Mouse (Mus musculus) intestine, embryonic 15.5 days (tissue): ENCODE data around the gene Gngt1. TPM values are rescaled to one million over a fixed set of nuclear protein-coding genes. Genes with fewer than 3 reads are reported as not detected.

Experiments used
- ATAC-seq: fragments of 200-750 bp; cut with Nextera tagmentation; 2 replicates; pipeline ENCODE4 v1.8.0; 2017; ENCODE audit warnings: moderate TSS enrichment, moderate library complexity
- H3K27ac ChIP-seq: fragments of 300-500 bp; sonication (generic); 2 replicates; pipeline ENCODE4 v1.5.1; 2015; ENCODE audit warnings: mild to moderate bottlenecking, inconsistent platforms
- H3K27me3 ChIP-seq: fragments of 300-500 bp; sonication (generic); replicated peaks from 2 replicates; pipeline ENCODE4 v1.6.1; 2015; ENCODE audit warnings: inconsistent platforms
- H3K36me3 ChIP-seq: fragments of 300-500 bp; sonication (generic); 2 replicates; pipeline ENCODE4 v1.6.1; 2015; ENCODE audit warnings: inconsistent platforms
- H3K4me1 ChIP-seq: fragments of 300-500 bp; sonication (generic); replicated peaks from 2 replicates; pipeline ENCODE4 v1.6.1; 2015; ENCODE audit warnings: inconsistent platforms
- H3K4me2 ChIP-seq: fragments of 300-500 bp; sonication (generic); replicated peaks from 2 replicates; pipeline ENCODE4 v1.6.1; 2015; ENCODE audit warnings: mild to moderate bottlenecking, inconsistent platforms
- H3K4me3 ChIP-seq: fragments of 300-500 bp; sonication (generic); replicated peaks from 2 replicates; pipeline ENCODE4 v1.5.1; 2015; ENCODE audit warnings: inconsistent platforms
- H3K9ac ChIP-seq: fragments of 300-500 bp; sonication (generic); 2 replicates; pipeline ENCODE4 v1.6.1; 2015; ENCODE audit warnings: inconsistent platforms
- H3K9me3 ChIP-seq: fragments of 300-500 bp; sonication (generic); 2 replicates; pipeline ENCODE4 v1.6.1; 2016; ENCODE audit warnings: inconsistent platforms
- WGBS: fragments of 180-500 bp; shearing (Covaris S2); methylation state at CpG from one replicate; pipeline ENCODE4 v1.1.7; 2015; 5-methylcytosine and 5-hydroxymethylcytosine counted together
- polyA plus RNA-seq: library from polyadenylated mRNA; unstranded; fragments of >200 nt; fragmentation: Nextera tagmentation; extraction: Ambion mirVana; gene quantifications from 2 replicates; pipeline ENCODE4 v1.2.1, GENCODE M21; 2015

The Gngt1 gene
- polyA plus RNA-seq, 1 experiment from 2014 or later, result not detected

DNA sequence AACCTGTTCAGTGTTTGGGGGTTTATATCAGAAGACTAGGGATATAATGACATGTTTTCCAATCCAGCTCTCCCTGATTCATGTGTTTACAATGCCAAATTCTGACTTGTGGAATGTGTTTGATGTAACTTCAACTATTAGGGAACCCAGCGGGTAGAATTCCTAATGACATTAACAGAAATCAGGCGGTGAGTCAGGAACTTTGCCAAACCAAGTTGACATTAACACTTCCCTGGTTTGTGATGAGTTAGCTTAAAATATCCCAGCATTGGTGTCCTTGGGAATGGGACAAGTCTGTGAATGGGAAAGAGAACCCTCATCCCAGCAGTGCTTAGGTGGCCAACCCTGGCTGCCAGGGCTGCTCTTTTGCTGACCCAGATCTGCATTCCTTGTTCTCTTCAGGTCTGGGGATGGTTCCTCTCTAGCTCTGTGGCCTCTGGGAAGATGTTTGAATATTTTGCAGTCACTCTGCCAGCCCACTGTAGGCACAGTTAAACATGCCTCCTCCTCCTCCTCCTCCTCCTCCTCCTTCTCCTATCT, 15.0 kb downstream of the Gngt1 start:
- ATAC-seq, result no peak
- H3K27ac ChIP-seq, result no peak overlapping the region
- H3K27me3 ChIP-seq, result no peaks in the 10 kb centered on the region
- peaks cover 3% of the 10 kb centered on the region; the same call in 1 of the 2 replicates for H3K4me1 ChIP-seq
- no peak overlapping the region for H3K4me3 ChIP-seq
- H3K9me3 ChIP-seq, result no peaks in the 10 kb centered on the region
- no peaks in the 10 kb centered on the region for H3K36me3 ChIP-seq
- H3K9ac ChIP-seq, result no peak overlapping the region
- 50% methylated on average over 2 of the region's 2 CpGs for WGBS
- H3K4me2 ChIP-seq, result no peak overlapping the region

DNA sequence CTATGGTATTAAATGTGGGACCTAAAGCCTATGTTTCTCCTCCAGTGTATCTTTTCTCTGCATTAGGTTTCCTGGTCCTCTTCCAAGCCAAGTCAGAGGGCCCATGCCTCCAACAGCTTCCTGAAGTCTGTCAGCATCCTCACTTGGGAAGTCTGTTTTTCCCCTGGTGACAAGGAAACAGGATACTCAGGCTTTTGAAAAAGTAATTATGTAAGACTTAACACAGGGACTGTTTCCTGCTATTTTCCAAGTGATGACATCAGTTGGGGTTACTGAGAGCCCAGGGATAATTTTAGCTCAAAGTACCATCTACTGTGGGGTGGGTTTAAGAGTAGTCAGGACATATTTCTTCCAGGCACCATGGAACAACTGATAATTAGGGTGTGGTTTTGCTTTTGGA, 16.0 kb downstream of the Gngt1 start:
- no peak overlapping the region for H3K4me3 ChIP-seq
- no peak overlapping the region for H3K4me2 ChIP-seq
- H3K36me3 ChIP-seq, result no peaks in the 10 kb centered on the region
- no peak overlapping the region for H3K27ac ChIP-seq
- ATAC-seq, result no peak
- H3K9me3 ChIP-seq, result no peaks in the 10 kb centered on the region
- H3K27me3 ChIP-seq, result no peaks in the 10 kb centered on the region
- no peak overlapping the region for H3K9ac ChIP-seq
- peaks cover 3% of the 10 kb centered on the region; the same call in 1 of the 2 replicates for H3K4me1 ChIP-seq

DNA sequence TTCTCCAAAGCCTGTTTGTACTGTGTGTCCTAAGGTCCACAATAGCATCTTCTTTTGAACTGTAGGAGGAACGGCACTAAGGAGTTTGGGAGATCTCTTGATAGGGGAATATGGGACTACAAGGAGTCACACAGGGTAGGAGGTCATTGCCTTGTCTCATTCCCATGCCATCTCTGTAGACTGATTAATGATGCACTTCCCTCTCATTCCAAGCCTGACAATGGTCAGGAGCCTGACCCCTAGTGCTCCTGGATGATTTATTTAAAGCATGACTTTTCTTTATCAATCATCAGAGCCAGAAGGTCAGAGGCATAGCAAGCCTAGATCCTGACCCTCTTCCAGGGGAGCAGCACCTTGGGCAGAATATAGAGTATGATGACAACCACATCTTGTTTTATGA, 29.1 kb downstream of the Gngt1 start:
- H3K4me3 ChIP-seq, result no peak overlapping the region
- no peaks in the 10 kb centered on the region for H3K36me3 ChIP-seq
- H3K4me1 ChIP-seq, result no peaks in the 10 kb centered on the region
- H3K27ac ChIP-seq, result no peak overlapping the region
- ATAC-seq, result no peak
- WGBS, result 22% methylated on average over 1 of the region's 1 CpGs
- no peak overlapping the region for H3K4me2 ChIP-seq
- no peak overlapping the region for H3K9ac ChIP-seq
- H3K27me3 ChIP-seq, result no peaks in the 10 kb centered on the region
- no peaks in the 10 kb centered on the region for H3K9me3 ChIP-seq

DNA sequence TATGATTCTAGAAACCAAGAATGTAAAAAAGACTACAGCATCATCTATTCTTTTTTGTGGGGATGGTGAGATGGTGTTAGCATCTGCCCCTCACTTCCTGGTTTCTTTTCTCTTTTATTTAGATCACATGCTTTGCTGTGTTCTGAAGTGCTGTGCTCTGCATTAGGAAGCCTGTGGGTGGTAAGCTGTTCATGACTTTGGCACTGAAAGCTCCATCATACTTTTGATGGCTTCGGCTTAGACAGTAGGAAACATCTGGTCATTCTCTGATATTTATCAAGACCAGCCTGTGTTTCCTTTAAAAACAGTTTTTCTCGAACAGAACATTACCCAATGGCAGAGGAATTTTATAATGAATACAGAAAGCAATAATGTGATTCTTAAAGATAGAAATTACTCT, 32.8 kb downstream of the Gngt1 start:
- WGBS, result 41% methylated on average over 2 of the region's 2 CpGs
- ATAC-seq, result no peak

DNA sequence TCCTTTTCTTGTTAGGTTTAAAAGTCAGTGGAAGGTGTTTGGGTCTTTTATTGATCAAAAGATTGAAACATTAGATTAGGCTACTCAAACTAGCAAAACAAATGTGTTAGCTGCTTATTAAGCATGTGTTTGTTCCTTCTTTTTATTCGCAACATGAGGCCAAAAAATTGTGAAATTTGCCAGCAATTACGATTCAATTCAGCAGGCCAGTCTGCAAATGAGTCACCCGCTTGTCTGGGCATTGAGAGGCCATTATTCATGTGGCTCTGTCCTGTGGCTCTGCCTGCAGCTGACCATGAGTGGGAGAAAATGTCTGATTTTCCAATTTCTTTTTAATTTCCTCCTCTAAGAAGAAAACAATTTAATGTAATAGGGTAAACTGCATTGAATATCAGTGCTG, 37.4 kb downstream of the Gngt1 start:
- H3K4me3 ChIP-seq, result no peak overlapping the region
- H3K27me3 ChIP-seq, result no peaks in the 10 kb centered on the region
- no peak for ATAC-seq
- no peaks in the 10 kb centered on the region for H3K4me1 ChIP-seq
- no peak overlapping the region for H3K4me2 ChIP-seq
- H3K27ac ChIP-seq, result no peak overlapping the region
- WGBS, result 84% methylated on average over 3 of the region's 3 CpGs
- no peaks in the 10 kb centered on the region for H3K9me3 ChIP-seq
- no peaks in the 10 kb centered on the region for H3K36me3 ChIP-seq
- no peak overlapping the region for H3K9ac ChIP-seq

More for the DNA sequence above, 32.8 kb downstream of the Gngt1 start:
- no peak overlapping the region for H3K4me2 ChIP-seq
- no peak overlapping the region for H3K9ac ChIP-seq
- no peak overlapping the region for H3K4me3 ChIP-seq
- no peaks in the 10 kb centered on the region for H3K36me3 ChIP-seq
- no peak overlapping the region for H3K27ac ChIP-seq
- no peaks in the 10 kb centered on the region for H3K9me3 ChIP-seq
- no peaks in the 10 kb centered on the region for H3K4me1 ChIP-seq
- no peaks in the 10 kb centered on the region for H3K27me3 ChIP-seq

DNA sequence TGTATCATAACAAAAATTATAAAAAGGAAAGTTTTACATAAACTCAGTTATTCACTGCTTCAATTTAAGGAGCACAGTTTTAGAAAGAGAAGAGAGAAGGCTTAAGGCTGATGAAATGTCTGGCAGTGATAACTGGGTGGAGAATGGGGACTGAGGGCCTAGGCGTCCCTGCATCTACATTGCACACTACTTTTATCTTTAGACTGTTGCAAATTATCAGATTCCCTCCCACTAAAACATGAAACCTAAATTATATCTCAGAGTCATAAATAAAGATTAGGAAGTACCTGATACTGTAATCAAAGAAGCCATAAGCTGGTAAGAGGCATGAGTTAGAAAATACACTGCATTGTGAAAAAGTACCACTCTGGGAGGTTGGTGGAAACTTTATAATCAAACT, 48.2 kb downstream of the Gngt1 start:
- no peak overlapping the region for H3K27ac ChIP-seq
- ATAC-seq, result peak; percentile 70

More for the DNA sequence above, 48.2 kb downstream of the Gngt1 start:
- no peaks in the 10 kb centered on the region for H3K4me1 ChIP-seq
- H3K9ac ChIP-seq, result no peak overlapping the region
- 64% methylated on average over 1 of the region's 1 CpGs for WGBS
- H3K4me2 ChIP-seq, result no peak overlapping the region
- H3K27me3 ChIP-seq, result no peaks in the 10 kb centered on the region
- no peaks in the 10 kb centered on the region for H3K36me3 ChIP-seq
- H3K9me3 ChIP-seq, result no peaks in the 10 kb centered on the region
- H3K4me3 ChIP-seq, result no peak overlapping the region

Other genes with a start within 250 kb of the Gngt1 start
- 0.16 and 0.24 TPM in 2 replicates for gene Calcr, start 229.1 kb upstream of the Gngt1 start, polyA plus RNA-seq
- gene Tfpi2, start 4.9 kb upstream of the Gngt1 start, polyA plus RNA-seq, result 11.2 and 12.0 TPM in 2 replicates
- gene Gng11, start 10.1 kb downstream of the Gngt1 start, polyA plus RNA-seq, result 76.9 and 86.9 TPM in 2 replicates
- gene Bet1, start 93.2 kb downstream of the Gngt1 start, polyA plus RNA-seq, result 76.4 and 86.8 TPM in 2 replicates